Mouse (Mus musculus) spleen, adult 18-20 months (tissue): Measurements from ENCODE around the gene Gm10057.
"Not testable (repeated sequence)": the region's sequence is repeated elsewhere in the genome, so short reads cannot be mapped to it uniquely, and the experiment has no call there.

Source experiments
- DNase-seq, 2 experiments: peaks; one replicate each; pipeline ENCODE4 v3.0.0; 2022; ENCODE audit warnings: mixed read lengths in 2 of 2

The Gm10057 gene

GRCm38 (mm10) chrX:154054939-154055338 is at the start of gene Gm10057:
Gene Gm10057, minus strand, starts transcription at chrX:154055039.
- not testable (repeated sequence) for DNase-seq

GRCm38 (mm10) chrX:154033727-154034126 is 21.1 kb downstream of the Gm10057 start, which contains the start of gene 4921511M17Rik:
Gene 4921511M17Rik, minus strand, starts transcription at chrX:154033827.
- not testable (repeated sequence) for DNase-seq

GRCm38 (mm10) chrX:154012540-154012939 is 42.3 kb downstream of the Gm10057 start, which contains the start of gene Samt1:
Gene Samt1, minus strand, starts transcription at chrX:154012640.
- DNase-seq = not testable (repeated sequence)
